Mouse (Mus musculus): ENCODE measurements around the gene Smpd3. TPM values are rescaled to one million over a fixed set of nuclear protein-coding genes. Genes with fewer than 3 reads are reported as not detected.
"Not testable (repeated sequence)": the region's sequence is repeated elsewhere in the genome, so short reads cannot be mapped to it uniquely, and the experiment has no call there.

Smpd3 gene
- polyA plus RNA-seq, 1 experiment from 2014 or later, result 11.8 TPM

GRCm38 (mm10) chr8:106320002-106320401, 17.8 kb downstream of the Smpd3 start:
- Histone ChIP-seq H3K9me3 (no peaks in the 10 kb centered on the region), H3K36me3 (no peaks in the 10 kb centered on the region), H3K27ac (no peak overlapping the region), H3K9ac (no peak overlapping the region), H3K4me2 (replicated peaks) (no peak overlapping the region), H3K4me3 (no peak overlapping the region), H3K4me1 (no peaks in the 10 kb centered on the region), H3K27me3 (no peaks in the 10 kb centered on the region)
- 73% methylated on average over 6 of the region's 6 CpGs for WGBS
- no peak for ATAC-seq (ENCODE audit: low FRiP score, low read depth)

GRCm38 (mm10) chr8:106317091-106317490, 20.7 kb downstream of the Smpd3 start:
- no peak overlapping the region for H3K9ac ChIP-seq
- ATAC-seq (ENCODE audit: low FRiP score, low read depth), result no peak
- H3K4me2 ChIP-seq (replicated peaks), result no peak overlapping the region
- no peak overlapping the region for H3K4me3 ChIP-seq
- no peaks in the 10 kb centered on the region for H3K27me3 ChIP-seq
- H3K36me3 ChIP-seq, result no peaks in the 10 kb centered on the region
- H3K9me3 ChIP-seq, result no peaks in the 10 kb centered on the region
- WGBS, result 72% methylated on average over 4 of the region's 4 CpGs
- no peaks in the 10 kb centered on the region for H3K4me1 ChIP-seq
- no peak overlapping the region for H3K27ac ChIP-seq

DNA sequence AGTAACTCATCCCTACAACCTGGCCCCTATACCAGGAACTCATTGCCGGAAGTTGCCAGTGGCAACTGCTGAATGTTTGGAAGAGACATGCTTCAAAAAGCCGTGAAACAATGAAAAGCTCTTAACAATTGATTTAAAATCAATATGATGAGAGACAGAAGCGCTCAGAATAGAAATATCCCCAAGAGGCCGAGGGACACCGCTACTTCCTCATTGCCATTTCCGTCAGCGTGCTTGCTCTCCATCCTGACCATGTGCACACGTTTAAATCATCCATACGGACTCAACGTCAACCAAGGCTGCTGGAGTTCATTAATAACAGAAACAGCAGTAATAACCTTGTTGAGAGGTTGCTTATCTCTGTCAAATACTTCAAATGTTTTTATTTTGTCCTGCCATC, 21.3 kb downstream of the Smpd3 start:
- Histone ChIP-seq H3K27me3 (no peaks in the 10 kb centered on the region), H3K4me1 (no peaks in the 10 kb centered on the region), H3K27ac (no peak overlapping the region), H3K36me3 (no peaks in the 10 kb centered on the region), H3K9me3 (no peaks in the 10 kb centered on the region), H3K9ac (no peak overlapping the region), H3K4me3 (no peak overlapping the region), H3K4me2 (replicated peaks) (no peak overlapping the region)
- ATAC-seq (ENCODE audit: low FRiP score, low read depth), result no peak
- 76% methylated on average over 10 of the region's 10 CpGs for WGBS

DNA sequence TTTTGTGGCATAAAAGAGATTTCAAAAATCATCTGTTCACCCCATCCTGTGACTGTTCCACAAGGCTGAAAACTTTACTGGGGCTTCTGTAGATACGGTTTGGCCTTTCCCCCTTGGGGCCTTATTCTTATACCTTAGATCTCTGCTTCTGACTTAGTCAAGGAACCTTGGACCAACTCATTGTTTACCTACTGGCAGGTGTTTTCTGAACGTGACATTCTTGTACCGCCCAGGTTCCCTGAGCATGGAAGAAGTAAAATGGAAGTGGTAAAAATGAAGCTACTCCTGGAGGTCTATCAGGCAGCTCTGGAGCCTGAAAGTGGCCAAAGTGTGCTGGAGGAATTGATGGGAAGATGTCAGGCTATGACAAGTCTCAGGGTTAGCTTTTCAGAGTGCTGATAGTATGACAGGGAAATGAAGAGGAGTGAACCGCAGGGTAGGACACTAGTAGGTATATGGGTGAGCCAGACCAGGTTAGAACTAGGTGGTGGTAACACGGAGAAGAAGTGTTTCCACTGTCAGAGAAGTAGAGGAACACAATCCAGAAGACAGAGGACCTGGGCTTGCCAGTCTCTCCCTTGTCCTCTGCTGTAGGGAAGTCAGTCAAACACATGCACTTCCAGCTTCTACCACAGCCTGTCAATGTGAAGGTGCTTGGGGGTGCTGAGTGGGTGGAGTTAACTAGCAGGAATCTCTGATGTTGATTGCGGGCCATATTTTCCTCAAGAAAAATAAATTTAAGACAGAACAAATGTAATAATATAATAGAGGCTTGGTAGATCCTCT, 22.2 kb downstream of the Smpd3 start:
- no peak overlapping the region for H3K9ac ChIP-seq
- H3K4me3 ChIP-seq, result no peak overlapping the region
- 87% methylated on average over 6 of the region's 6 CpGs for WGBS
- H3K27ac ChIP-seq, result no peak overlapping the region
- no peaks in the 10 kb centered on the region for H3K4me1 ChIP-seq
- no peaks in the 10 kb centered on the region for H3K9me3 ChIP-seq
- no peaks in the 10 kb centered on the region for H3K36me3 ChIP-seq
- no peaks in the 10 kb centered on the region for H3K27me3 ChIP-seq
- ATAC-seq (ENCODE audit: low FRiP score, low read depth), result no peak
- no peak overlapping the region for H3K4me2 ChIP-seq (replicated peaks)

- WGBS, result 62% methylated on average over 2 of the region's 2 CpGs
- no peaks in the 10 kb centered on the region for H3K27me3 ChIP-seq
- no peaks in the 10 kb centered on the region for H3K36me3 ChIP-seq
- H3K9ac ChIP-seq, result no peak overlapping the region
- H3K27ac ChIP-seq, result no peak overlapping the region
- H3K9me3 ChIP-seq, result no peaks in the 10 kb centered on the region
- H3K4me2 ChIP-seq (replicated peaks), result no peak overlapping the region
- no peaks in the 10 kb centered on the region for H3K4me1 ChIP-seq
- no peak for ATAC-seq (ENCODE audit: low FRiP score, low read depth)
- H3K4me3 ChIP-seq, result no peak overlapping the region
Observed at GRCm38 (mm10) chr8:106313799-106314198, 24.0 kb downstream of the Smpd3 start.

- Histone ChIP-seq H3K36me3 (no peaks in the 10 kb centered on the region), H3K4me3 (no peak overlapping the region), H3K27me3 (no peaks in the 10 kb centered on the region), H3K9me3 (no peaks in the 10 kb centered on the region), H3K27ac (no peak overlapping the region), H3K4me2 (replicated peaks) (no peak overlapping the region), H3K4me1 (peaks cover 4% of the 10 kb centered on the region; the same call in 1 of the 2 replicates), H3K9ac (no peak overlapping the region)
- 79% methylated on average over 6 of the region's 6 CpGs for WGBS
- ATAC-seq (ENCODE audit: low FRiP score, low read depth), result no peak
Observed at GRCm38 (mm10) chr8:106313120-106313737, 24.6 kb downstream of the Smpd3 start.

GRCm38 (mm10) chr8:106311967-106312366, 25.8 kb downstream of the Smpd3 start:
- no peak for ATAC-seq (ENCODE audit: low FRiP score, low read depth)
- Histone ChIP-seq H3K36me3 (no peaks in the 10 kb centered on the region), H3K9me3 (no peaks in the 10 kb centered on the region), H3K27me3 (no peaks in the 10 kb centered on the region), H3K4me2 (replicated peaks) (no peak overlapping the region), H3K9ac (no peak overlapping the region), H3K4me3 (no peak overlapping the region), H3K27ac (no peak overlapping the region), H3K4me1 (peaks cover 9% of the 10 kb centered on the region; the same call in 1 of the 2 replicates)
- WGBS, result 92% methylated on average over 1 of the region's 1 CpGs

DNA sequence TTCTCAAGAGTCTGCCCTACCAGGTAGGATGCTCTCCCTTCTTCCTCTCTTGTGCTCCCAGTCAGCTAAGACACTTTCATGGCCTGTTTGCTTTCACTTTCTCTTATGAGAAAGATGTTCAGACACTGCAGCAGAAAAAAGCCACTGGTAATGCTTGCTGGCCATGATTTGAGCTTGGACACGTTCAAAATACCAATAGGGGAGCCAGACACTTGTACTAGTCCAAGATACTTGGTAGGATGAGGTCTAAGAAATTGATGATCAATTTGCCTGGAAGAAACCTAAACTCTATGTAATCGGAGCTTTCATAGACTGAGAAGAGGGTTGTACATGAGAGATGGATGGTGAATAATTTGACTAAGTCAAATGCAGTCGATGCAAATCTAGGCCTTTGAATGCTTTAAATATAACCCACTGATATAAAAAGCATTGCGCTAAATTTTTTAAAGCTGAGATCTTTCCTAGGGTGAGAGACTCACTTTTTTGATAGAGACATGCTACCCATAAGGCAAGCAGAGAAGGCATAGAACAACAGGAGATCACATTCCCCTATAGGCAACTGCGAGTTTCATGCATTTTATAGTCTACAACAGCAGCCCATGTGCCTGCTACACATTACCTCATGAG, 27.6 kb downstream of the Smpd3 start:
- Histone ChIP-seq H3K4me2 (replicated peaks) (no peak overlapping the region), H3K9me3 (no peaks in the 10 kb centered on the region), H3K4me1 (peaks cover 9% of the 10 kb centered on the region; the same call in 1 of the 2 replicates), H3K9ac (no peak overlapping the region), H3K36me3 (no peaks in the 10 kb centered on the region), H3K27ac (no peak overlapping the region), H3K4me3 (no peak overlapping the region), H3K27me3 (no peaks in the 10 kb centered on the region)
- ATAC-seq (ENCODE audit: low FRiP score, low read depth), result no peak
- 84% methylated on average over 5 of the region's 5 CpGs for WGBS

DNA sequence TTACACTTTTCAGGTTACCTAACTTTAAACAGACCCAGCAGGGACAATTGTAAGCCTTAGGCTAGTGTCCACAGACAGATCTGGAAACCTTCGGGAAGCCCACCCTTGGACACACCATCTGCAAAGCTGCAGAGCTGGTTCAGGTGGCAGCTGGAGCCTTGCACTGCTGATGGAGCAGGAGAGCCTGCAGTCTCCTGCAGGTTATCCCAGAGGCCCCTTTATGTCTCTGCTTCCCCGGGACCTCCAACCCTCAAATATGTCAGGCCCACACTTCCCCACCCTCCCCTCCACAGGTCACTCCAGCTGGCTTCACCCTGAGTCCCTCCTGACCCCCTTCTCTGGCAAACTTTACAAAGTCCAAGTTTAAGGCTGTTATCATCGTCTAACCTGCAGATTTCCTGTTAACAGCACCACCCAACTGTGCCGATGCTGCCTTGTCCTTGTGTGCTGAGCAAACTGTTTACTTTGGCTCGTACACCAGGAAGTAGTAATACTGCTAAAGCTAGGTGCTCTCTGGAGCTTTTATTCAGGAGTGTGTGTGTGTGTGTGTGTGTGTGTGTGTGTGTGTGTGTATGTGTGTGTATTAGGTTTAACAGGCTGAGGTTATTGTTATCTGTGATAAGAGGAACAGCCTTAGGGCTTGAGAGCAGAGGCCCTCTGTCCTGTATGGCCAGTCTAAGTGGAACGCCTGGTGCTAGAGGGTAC, 29.6 kb downstream of the Smpd3 start:
- not testable (repeated sequence) for H3K4me1 ChIP-seq; H3K27ac ChIP-seq; H3K27me3 ChIP-seq; H3K4me3 ChIP-seq; H3K9ac ChIP-seq; ATAC-seq (ENCODE audit: low FRiP score, low read depth); H3K36me3 ChIP-seq; H3K4me2 ChIP-seq (replicated peaks); H3K9me3 ChIP-seq
- WGBS, result 59% methylated on average over 6 of the region's 6 CpGs

GRCm38 (mm10) chr8:106307586-106307985, 30.2 kb downstream of the Smpd3 start:
- 73% methylated on average over 2 of the region's 2 CpGs for WGBS
- ATAC-seq (ENCODE audit: low FRiP score, low read depth), result no peak
- H3K36me3 ChIP-seq, result no peaks in the 10 kb centered on the region
- H3K4me1 ChIP-seq, result peaks cover 9% of the 10 kb centered on the region; the same call in 1 of the 2 replicates
- no peak overlapping the region for H3K4me3 ChIP-seq
- H3K9ac ChIP-seq, result no peak overlapping the region
- no peaks in the 10 kb centered on the region for H3K9me3 ChIP-seq
- no peaks in the 10 kb centered on the region for H3K27me3 ChIP-seq
- no peak overlapping the region for H3K4me2 ChIP-seq (replicated peaks)
- H3K27ac ChIP-seq, result no peak overlapping the region

- ATAC-seq (ENCODE audit: low FRiP score, low read depth); H3K27ac ChIP-seq; H3K27me3 ChIP-seq; H3K4me2 ChIP-seq (replicated peaks); H3K9ac ChIP-seq; H3K4me1 ChIP-seq; H3K36me3 ChIP-seq; H3K4me3 ChIP-seq; H3K9me3 ChIP-seq: not testable (repeated sequence)
- 42% methylated on average over 2 of the region's 2 CpGs for WGBS
Observed at GRCm38 (mm10) chr8:106306711-106307248, 31.0 kb downstream of the Smpd3 start.

GRCm38 (mm10) chr8:106306076-106306475, 31.7 kb downstream of the Smpd3 start:
- no peak overlapping the region for H3K4me3 ChIP-seq
- ATAC-seq (ENCODE audit: low FRiP score, low read depth), result no peak
- 78% methylated on average over 1 of the region's 1 CpGs for WGBS
- H3K36me3 ChIP-seq, result no peaks in the 10 kb centered on the region
- no peaks in the 10 kb centered on the region for H3K27me3 ChIP-seq
- H3K9me3 ChIP-seq, result no peaks in the 10 kb centered on the region
- peaks cover 9% of the 10 kb centered on the region; the same call in 1 of the 2 replicates for H3K4me1 ChIP-seq
- no peak overlapping the region for H3K4me2 ChIP-seq (replicated peaks)
- no peak overlapping the region for H3K9ac ChIP-seq
- H3K27ac ChIP-seq, result no peak overlapping the region
